Mouse (Mus musculus) MEL (cell line): Measurements from ENCODE around the gene Sult5a1.

Experiments
- HCFC1 ChIP-seq: IDR thresholded peaks from 2 replicates; pipeline ENCODE4 v1.6.1; 2012; ENCODE audit warnings: low read depth, mild to moderate bottlenecking, inconsistent platforms, low read length, improper control_type of control experiment, moderate library complexity
- POLR2A ChIP-seq, 2 experiments: IDR thresholded peaks; 2 replicates each; pipeline ENCODE4 v1.6.1; 2011 to 2012; ENCODE audit warnings: low read length in 2 of 2, mild to moderate bottlenecking in 2 of 2, control low read depth in 1 of 2, improper control_type of control experiment in 1 of 2, low read depth in 1 of 2, moderate library complexity in 1 of 2; ENCODE audit not compliant: control insufficient read depth in 1 of 2, insufficient read depth in 1 of 2, poor library complexity in 1 of 2

DNA sequence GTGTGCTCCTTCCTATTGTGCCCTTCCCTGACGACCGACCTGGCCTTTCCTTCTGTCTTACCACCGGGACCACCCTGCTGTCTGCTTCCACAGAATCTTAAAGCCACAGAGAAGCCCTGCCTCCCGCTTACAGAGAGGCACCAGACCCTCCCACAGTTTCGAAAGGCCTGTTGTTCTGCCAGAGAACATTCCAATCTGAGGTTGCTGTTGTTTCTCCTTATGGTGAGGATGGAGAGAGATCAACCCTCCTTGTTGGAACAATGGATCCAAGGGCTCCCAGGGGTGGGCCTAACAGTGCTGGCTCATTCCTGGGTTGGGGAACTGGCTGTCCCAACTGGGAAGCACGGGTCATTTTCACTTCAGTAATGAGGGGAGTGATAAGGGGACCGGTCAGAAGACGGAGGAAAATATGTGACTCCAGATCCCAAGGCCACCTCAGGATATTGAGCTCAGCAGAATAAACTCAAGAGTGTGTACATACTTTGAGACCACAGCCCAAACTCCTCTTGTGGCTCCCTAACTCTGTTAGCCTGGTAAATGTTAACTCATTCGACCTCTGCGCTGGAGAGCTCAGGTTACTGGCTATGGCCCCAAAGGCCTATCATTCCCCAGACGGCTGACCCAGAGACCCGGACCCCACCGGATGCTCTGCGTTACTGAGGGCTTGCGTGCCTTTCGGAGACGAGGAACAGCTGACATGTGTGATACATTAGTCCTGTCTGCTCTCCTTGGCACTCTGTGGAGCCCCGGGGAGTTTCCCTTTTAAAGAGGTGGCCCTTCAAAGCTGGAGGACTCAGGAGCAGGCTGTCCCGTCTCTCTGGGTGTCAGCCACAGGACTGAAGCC, 27.7 kb upstream of the Sult5a1 start, which contains the start of gene Dpep1:
- TF ChIP-seq POLR2A (IDR thresholded peaks at IDR 0.05; ENCODE audit: control insufficient read depth in 1 of 2, insufficient read depth in 1 of 2, low read depth in 1 of 2, low read length in 2 of 2, poor library complexity in 1 of 2) (no peak), HCFC1 (no peak)
